19 mouse cellular contexts compared by ENCODE assay signal in genomic region chr7:141302702-141303268, GRCm38 (mm10). TPM values are rescaled to one million over a fixed set of nuclear protein-coding genes. Genes with fewer than 3 reads are reported as not detected.
DNase-seq lines count a peak whose midpoint lies in the region; TF ChIP-seq lines count a peak whose summit lies in the region.
"Had no signal": no experiment of that assay in that cellular context is flagged by ENCODE, and none has a peak within 500 bp of the region (broad histone marks: within the 10 kb centered on the region; RNA-seq: fewer than 3 reads in every experiment).

No protein-coding gene starts in this region.

- peaks cover 3% of the 10 kb centered on the region for H3K4me1 ChIP-seq in bone marrow, adult 2 months (ENCODE audit: control insufficient read depth, insufficient read depth, low read length)
- no peaks in the 10 kb centered on the region; the same call in 1 of the 2 replicates for H3K4me1 ChIP-seq in small intestine, adult 2 months (ENCODE audit: control insufficient read depth, insufficient read depth, insufficient read length, low read length)
- H3K4me1 ChIP-seq: embryonic facial prominence, embryonic 15.5 days; forebrain, embryonic 15.5 days; heart, embryonic 12.5 days; midbrain, embryonic 12.5 days; neural tube, embryonic 12.5 days had no signal

- peak overlapping the region; percentile 34 for H3K27ac ChIP-seq in bone marrow, adult 2 months (ENCODE audit: control insufficient read depth, insufficient read depth, low read depth, low read length, poor library complexity)
- 0 out of 2 replicates have a peak overlapping the region, but pooled peaks have one; percentile 27 for H3K27ac ChIP-seq in small intestine, adult 2 months (ENCODE audit: insufficient read depth, low read depth, low read length)
- H3K27ac ChIP-seq: embryonic facial prominence, embryonic 15.5 days; forebrain, embryonic 15.5 days; midbrain, embryonic 12.5 days; neural tube, embryonic 12.5 days had no signal

- H3K27me3 ChIP-seq in small intestine, adult 2 months (ENCODE audit: control insufficient read depth, insufficient read depth, low read length): no peaks in the 10 kb centered on the region
- H3K27me3 ChIP-seq: embryonic facial prominence, embryonic 15.5 days; forebrain, embryonic 15.5 days; heart, embryonic 12.5 days; midbrain, embryonic 12.5 days; neural tube, embryonic 12.5 days had no signal

- no peak for TF ChIP-seq CTCF in bone marrow, adult 2 months (IDR thresholded peaks at IDR 0.05; ENCODE audit: control insufficient read depth, insufficient read depth, low read length)
- TF ChIP-seq CTCF in small intestine, adult 2 months (IDR thresholded peaks at IDR 0.05; ENCODE audit: extremely low read depth, insufficient read length, insufficient replicate concordance, low read depth, low read length): no peak

- H3K36me3 ChIP-seq in small intestine, adult 2 months (ENCODE audit: control insufficient read depth, insufficient read depth, low read length): peaks cover 41% of the 10 kb centered on the region

- no peak overlapping the region for H3K4me3 ChIP-seq in bone marrow, adult 2 months (replicated peaks; ENCODE audit: control insufficient read depth, low read depth, low read length)
- no peak overlapping the region for H3K4me3 ChIP-seq in small intestine, adult 2 months (ENCODE audit: low read depth, low read length)
- H3K4me3 ChIP-seq: embryonic facial prominence, embryonic 15.5 days; forebrain, embryonic 15.5 days; heart, embryonic 12.5 days; midbrain, embryonic 12.5 days; neural tube, embryonic 12.5 days had no signal

- WGBS in bone marrow, adult 2 months: 50% methylated on average over 1 of the region's 1 CpGs
- 77% methylated on average over 1 of the region's 1 CpGs for WGBS in small intestine, adult 2 months

- no peak for TF ChIP-seq POLR2A in bone marrow, adult 2 months (IDR thresholded peaks at IDR 0.05; ENCODE audit: borderline replicate concordance, control insufficient read depth, low read depth, low read length)
- no peak for TF ChIP-seq POLR2A in small intestine, adult 2 months (IDR thresholded peaks at IDR 0.05; ENCODE audit: low read depth, low read length)

- peak; percentile 59 for DNase-seq in kidney, adult 9 months
- DNase-seq in kidney, adult 11 months: no peak
- peak; percentile 43 for DNase-seq in 416B (ENCODE audit: low read depth)
- no peak for DNase-seq in cerebellum, adult 11-12 months
- DNase-seq in cerebellum, adult 9-10 months: no peak
- DNase-seq in ovary, postnatal 10 days (ENCODE audit: low spot score): no peak
- DNase-seq: gastrocnemius, postnatal 14 days; left cerebral cortex, postnatal 4 days; lung, embryonic 14.5 days; right cerebral cortex, adult 18-20 months had no signal

RNA-seq across cellular contexts. Expression of gene Drd4, which starts 11.0 kb away (rescaled TPM):
- not detected in 2 replicates for polyA plus RNA-seq in bone marrow, adult 2 months (2011; ENCODE audit: insufficient read depth, insufficient read length, low replicate concordance, missing spikeins)
- 0.04 and 0.30 TPM in 2 replicates for polyA plus RNA-seq in small intestine, adult 2 months (2012; rRNA removed)

RNA-seq across cellular contexts. Expression of gene Sct, which starts 23.9 kb away (rescaled TPM):
- polyA plus RNA-seq in bone marrow, adult 2 months (2011; ENCODE audit: insufficient read depth, insufficient read length, low replicate concordance, missing spikeins): not detected in 2 replicates
- 337 and 777 TPM in 2 replicates for polyA plus RNA-seq in small intestine, adult 2 months (2012; rRNA removed)

RNA-seq across cellular contexts. Expression of gene Deaf1, which starts 24.7 kb away (rescaled TPM):
- polyA plus RNA-seq in bone marrow, adult 2 months (2011; ENCODE audit: insufficient read depth, insufficient read length, low replicate concordance, missing spikeins): 49.1 and 51.4 TPM in 2 replicates
- 14.7 and 26.0 TPM in 2 replicates for polyA plus RNA-seq in small intestine, adult 2 months (2012; rRNA removed)

RNA-seq across cellular contexts. Expression of gene Tmem80, which starts 24.8 kb away (rescaled TPM):
- 23.5 and 33.0 TPM in 2 replicates for polyA plus RNA-seq in bone marrow, adult 2 months (2011; ENCODE audit: insufficient read depth, insufficient read length, low replicate concordance, missing spikeins)
- polyA plus RNA-seq in small intestine, adult 2 months (2012; rRNA removed): 11.1 and 23.7 TPM in 2 replicates

RNA-seq across cellular contexts. Expression of gene Cdhr5, which starts 26.2 kb away (rescaled TPM):
- not detected in 2 replicates for polyA plus RNA-seq in bone marrow, adult 2 months (2011; ENCODE audit: insufficient read depth, insufficient read length, low replicate concordance, missing spikeins)
- 536 and 1,345 TPM in 2 replicates for polyA plus RNA-seq in small intestine, adult 2 months (2012; rRNA removed)
- polyA plus RNA-seq: cortical plate, adult 2 months; forebrain, embryonic 15.5 days; heart, embryonic 12.5 days; hindbrain, embryonic 11.5 days; lung, embryonic 14.5 days; midbrain, embryonic 12.5 days; neural tube, embryonic 12.5 days had no signal

Comparison
In these comparisons a context has a peak if more than half of its experiments do, and no peak if none do; other contexts are left out.
1. DNase-seq: peak in kidney, adult 9 months (single experiment) and 416B (single experiment); none in kidney, adult 11 months (single experiment), cerebellum, adult 11-12 months (single experiment), cerebellum, adult 9-10 months (single experiment) and ovary, postnatal 10 days (single experiment).
2. RNA of gene Sct, which starts 23.9 kb away (polyA plus RNA-seq): 337 to 777 TPM in small intestine, adult 2 months; not detected in bone marrow, adult 2 months; every median in the first group is over 100 times any median in the second.